Mouse (Mus musculus): ENCODE results near the gene Ampd2. TPM values are rescaled to one million over a fixed set of nuclear protein-coding genes. Genes with fewer than 3 reads are reported as not detected.

Gene Ampd2
- polyA plus RNA-seq, 1 experiment from 2014 or later, result 11.6 TPM

- no peak overlapping the region for H3K9ac ChIP-seq (replicated peaks; ENCODE audit: low read depth)
- TF ChIP-seq EP300 (IDR thresholded peaks at IDR 0.05) (no peak), CTCF (IDR thresholded peaks at IDR 0.05) (no peak)
- H3K4me3 ChIP-seq (ENCODE audit: low read depth, low read length), result no peak overlapping the region
- no peak for DNase-seq (ENCODE audit: low spot score)
- no peaks in the 10 kb centered on the region for H3K9me3 ChIP-seq (ENCODE audit: low read length)
- no peak for ATAC-seq
- peaks cover 11% of the 10 kb centered on the region; the same call in 1 of the 2 replicates for H3K4me1 ChIP-seq (ENCODE audit: insufficient read depth, low read depth, low read length)
- no peak overlapping the region for H3K27ac ChIP-seq (ENCODE audit: low read length)
- 35% methylated on average over 5 of the region's 5 CpGs for WGBS
- no peaks in the 10 kb centered on the region for H3K27me3 ChIP-seq (replicated peaks; ENCODE audit: insufficient read depth, low read length)
- H3K4me2 ChIP-seq (replicated peaks; ENCODE audit: low read depth, low read length), result no peak overlapping the region
- H3K36me3 ChIP-seq (ENCODE audit: insufficient read depth, low read length), result no peaks in the 10 kb centered on the region
Observed at GRCm38 (mm10) chr3:108088842-108089380, 2.5 kb upstream of the Ampd2 start.

GRCm38 (mm10) chr3:108087329-108087728 lies 878 bp upstream of the Ampd2 start:
- no peak for ATAC-seq
- DNase-seq (ENCODE audit: low spot score), result no peak
- TF ChIP-seq EP300 (IDR thresholded peaks at IDR 0.05), result no peak
- TF ChIP-seq CTCF (IDR thresholded peaks at IDR 0.05), result no peak
- Histone ChIP-seq H3K27me3 (replicated peaks; ENCODE audit: insufficient read depth, low read length) (no peaks in the 10 kb centered on the region), H3K27ac (ENCODE audit: low read length) (no peak overlapping the region), H3K4me1 (ENCODE audit: insufficient read depth, low read depth, low read length) (peaks cover 14% of the 10 kb centered on the region; the same call in 1 of the 2 replicates), H3K4me3 (ENCODE audit: low read depth, low read length) (no peak overlapping the region), H3K9me3 (ENCODE audit: low read length) (no peaks in the 10 kb centered on the region), H3K36me3 (ENCODE audit: insufficient read depth, low read length) (no peaks in the 10 kb centered on the region), H3K4me2 (replicated peaks; ENCODE audit: low read depth, low read length) (no peak overlapping the region), H3K9ac (replicated peaks; ENCODE audit: low read depth) (no peak overlapping the region)
- WGBS, result 91% methylated on average over 3 of the region's 3 CpGs

GRCm38 (mm10) chr3:108085721-108086469 lies 556 bp downstream of the Ampd2 start:
- Histone ChIP-seq H3K9me3 (ENCODE audit: low read length) (no peaks in the 10 kb centered on the region), H3K36me3 (ENCODE audit: insufficient read depth, low read length) (no peaks in the 10 kb centered on the region), H3K27ac (ENCODE audit: low read length) (peak overlapping the region; percentile 57), H3K4me3 (ENCODE audit: low read depth, low read length) (peak overlapping the region; percentile 60), H3K9ac (replicated peaks; ENCODE audit: low read depth) (peak overlapping the region; percentile 48), H3K4me1 (ENCODE audit: insufficient read depth, low read depth, low read length) (peaks cover 14% of the 10 kb centered on the region; the same call in 1 of the 2 replicates), H3K4me2 (replicated peaks; ENCODE audit: low read depth, low read length) (peak overlapping the region; percentile 100), H3K27me3 (replicated peaks; ENCODE audit: insufficient read depth, low read length) (no peaks in the 10 kb centered on the region)
- 0% methylated on average over 31 of the region's 31 CpGs for WGBS
- no peak for TF ChIP-seq EP300 (IDR thresholded peaks at IDR 0.05)
- TF ChIP-seq CTCF (IDR thresholded peaks at IDR 0.05), result no peak
- ATAC-seq (peak; percentile 83), DNase-seq (ENCODE audit: low spot score) (peak; percentile 89)

- peaks cover 14% of the 10 kb centered on the region; the same call in 1 of the 2 replicates for H3K4me1 ChIP-seq (ENCODE audit: insufficient read depth, low read depth, low read length)
- TF ChIP-seq CTCF (IDR thresholded peaks at IDR 0.05) (peak; percentile 49), EP300 (IDR thresholded peaks at IDR 0.05) (no peak)
- no peaks in the 10 kb centered on the region for H3K27me3 ChIP-seq (replicated peaks; ENCODE audit: insufficient read depth, low read length)
- H3K4me3 ChIP-seq (ENCODE audit: low read depth, low read length), result peak overlapping the region; percentile 60
- ATAC-seq (peak; percentile 89), DNase-seq (ENCODE audit: low spot score) (peak; percentile 94)
- H3K4me2 ChIP-seq (replicated peaks; ENCODE audit: low read depth, low read length), result peak overlapping the region; percentile 100
- H3K36me3 ChIP-seq (ENCODE audit: insufficient read depth, low read length), result no peaks in the 10 kb centered on the region
- WGBS, result 1% methylated on average over 13 of the region's 14 CpGs
- H3K9me3 ChIP-seq (ENCODE audit: low read length), result no peaks in the 10 kb centered on the region
- peak overlapping the region; percentile 48 for H3K9ac ChIP-seq (replicated peaks; ENCODE audit: low read depth)
- H3K27ac ChIP-seq (ENCODE audit: low read length), result peak overlapping the region; percentile 57
Observed at GRCm38 (mm10) chr3:108085281-108085720, 1.1 kb downstream of the Ampd2 start.

GRCm38 (mm10) chr3:108084767-108085270 lies 1.6 kb downstream of the Ampd2 start:
- Histone ChIP-seq H3K9me3 (ENCODE audit: low read length) (no peaks in the 10 kb centered on the region), H3K27ac (ENCODE audit: low read length) (peak overlapping the region; percentile 57; the same call in 1 of the 2 replicates), H3K4me2 (replicated peaks; ENCODE audit: low read depth, low read length) (peak overlapping the region; percentile 100), H3K4me1 (ENCODE audit: insufficient read depth, low read depth, low read length) (peaks cover 14% of the 10 kb centered on the region; the same call in 1 of the 2 replicates), H3K9ac (replicated peaks; ENCODE audit: low read depth) (peak overlapping the region; percentile 48), H3K4me3 (ENCODE audit: low read depth, low read length) (peak overlapping the region; percentile 60), H3K36me3 (ENCODE audit: insufficient read depth, low read length) (no peaks in the 10 kb centered on the region), H3K27me3 (replicated peaks; ENCODE audit: insufficient read depth, low read length) (no peaks in the 10 kb centered on the region)
- WGBS, result 12% methylated on average over 13 of the region's 13 CpGs
- DNase-seq (ENCODE audit: low spot score) (no peak), ATAC-seq (peak; percentile 0; the same call in 1 of the 2 replicates)
- TF ChIP-seq CTCF (IDR thresholded peaks at IDR 0.05) (no peak), EP300 (IDR thresholded peaks at IDR 0.05) (no peak)

- peaks cover 14% of the 10 kb centered on the region; the same call in 1 of the 2 replicates for H3K4me1 ChIP-seq (ENCODE audit: insufficient read depth, low read depth, low read length)
- H3K36me3 ChIP-seq (ENCODE audit: insufficient read depth, low read length), result no peaks in the 10 kb centered on the region
- no peak overlapping the region for H3K4me2 ChIP-seq (replicated peaks; ENCODE audit: low read depth, low read length)
- TF ChIP-seq EP300 (IDR thresholded peaks at IDR 0.05) (no peak), CTCF (IDR thresholded peaks at IDR 0.05) (no peak)
- 68% methylated on average over 4 of the region's 4 CpGs for WGBS
- no peak overlapping the region for H3K9ac ChIP-seq (replicated peaks; ENCODE audit: low read depth)
- ATAC-seq (no peak), DNase-seq (ENCODE audit: low spot score) (no peak)
- H3K27ac ChIP-seq (ENCODE audit: low read length), result no peak overlapping the region
- H3K4me3 ChIP-seq (ENCODE audit: low read depth, low read length), result no peak overlapping the region
- H3K27me3 ChIP-seq (replicated peaks; ENCODE audit: insufficient read depth, low read length), result no peaks in the 10 kb centered on the region
- no peaks in the 10 kb centered on the region for H3K9me3 ChIP-seq (ENCODE audit: low read length)
Observed at GRCm38 (mm10) chr3:108083904-108084407, 2.5 kb downstream of the Ampd2 start.
